Mouse (Mus musculus) heart, embryonic 12.5 days (tissue): ENCODE results near the gene AU018091. TPM values are rescaled to one million over a fixed set of nuclear protein-coding genes. Genes with fewer than 3 reads are reported as not detected.
"Not testable (repeated sequence)": the region's sequence is repeated elsewhere in the genome, so short reads cannot be mapped to it uniquely, and the experiment has no call there.

Source experiments
- ATAC-seq: fragments of 200-750 bp; cut with Nextera tagmentation; 2 replicates; pipeline ENCODE4 v1.8.0; 2017; ENCODE audit warnings: moderate TSS enrichment, moderate library complexity; ENCODE audit not compliant: insufficient number of reproducible peaks, low FRiP score
- H3K27ac ChIP-seq: fragments of 300-500 bp; sonication (generic); 2 replicates; pipeline ENCODE4 v1.5.1; 2016; ENCODE audit warnings: mild to moderate bottlenecking, moderate library complexity; ENCODE audit not compliant: poor library complexity, severe bottlenecking
- H3K27me3 ChIP-seq: fragments of 300-500 bp; sonication (generic); replicated peaks from 2 replicates; pipeline ENCODE4 v1.6.1; 2016; ENCODE audit warnings: mild to moderate bottlenecking, moderate library complexity
- H3K36me3 ChIP-seq: fragments of 300-500 bp; sonication (generic); 2 replicates; pipeline ENCODE4 v1.6.1; 2016; ENCODE audit warnings: mild to moderate bottlenecking, moderate library complexity
- H3K4me1 ChIP-seq: fragments of 300-500 bp; sonication (generic); replicated peaks from 2 replicates; pipeline ENCODE4 v1.6.1; 2016; ENCODE audit warnings: mild to moderate bottlenecking
- H3K4me2 ChIP-seq: fragments of 300-500 bp; sonication (generic); 2 replicates; pipeline ENCODE4 v1.6.1; 2016; ENCODE audit warnings: mild to moderate bottlenecking, moderate library complexity
- H3K4me3 ChIP-seq: fragments of 300-500 bp; sonication (generic); 2 replicates; pipeline ENCODE4 v1.5.1; 2016; ENCODE audit warnings: mild to moderate bottlenecking
- H3K9ac ChIP-seq: fragments of 300-500 bp; sonication (generic); 2 replicates; pipeline ENCODE4 v1.6.1; 2016; ENCODE audit warnings: mild to moderate bottlenecking, moderate library complexity
- H3K9me3 ChIP-seq: fragments of 300-500 bp; sonication (generic); replicated peaks from 2 replicates; pipeline ENCODE4 v1.6.1; 2016; ENCODE audit warnings: mild to moderate bottlenecking, moderate library complexity
- WGBS: fragments of 180-500 bp; shearing (Covaris S2); methylation state at CpG from one replicate; pipeline ENCODE4 v1.1.7; 2016; 5-methylcytosine and 5-hydroxymethylcytosine counted together
- polyA plus RNA-seq: library from polyadenylated mRNA; unstranded; fragments of >200 nt; fragmentation: Nextera tagmentation; extraction: Ambion mirVana; gene quantifications from 2 replicates; pipeline ENCODE4 v1.2.1, GENCODE M21; 2016

Gene AU018091
- polyA plus RNA-seq, 1 experiment from 2014 or later: 0.06 TPM

GRCm38 (mm10) chr7:3166270-3166669 is 2.7 kb downstream of the AU018091 start:
- H3K27ac ChIP-seq: no peak overlapping the region
- H3K4me1 ChIP-seq: no peaks in the 10 kb centered on the region
- H3K36me3 ChIP-seq: no peaks in the 10 kb centered on the region
- 86% methylated on average over 4 of the region's 4 CpGs for WGBS
- ATAC-seq: no peak
- H3K4me3 ChIP-seq: no peak overlapping the region
- H3K4me2 ChIP-seq: no peak overlapping the region
- H3K9me3 ChIP-seq: 0 out of 2 replicates have a peak, but pooled peaks cover 3% of the 10 kb centered on the region
- no peak overlapping the region for H3K9ac ChIP-seq
- no peaks in the 10 kb centered on the region for H3K27me3 ChIP-seq

GRCm38 (mm10) chr7:3164991-3165390 is 4.0 kb downstream of the AU018091 start:
- Histone ChIP-seq H3K27me3 (no peaks in the 10 kb centered on the region), H3K27ac (no peak overlapping the region), H3K9me3 (0 out of 2 replicates have a peak, but pooled peaks cover 3% of the 10 kb centered on the region), H3K4me2 (no peak overlapping the region), H3K4me3 (no peak overlapping the region), H3K9ac (no peak overlapping the region), H3K4me1 (no peaks in the 10 kb centered on the region), H3K36me3 (no peaks in the 10 kb centered on the region)
- ATAC-seq: no peak

- Histone ChIP-seq H3K27ac (no peak overlapping the region), H3K4me1 (no peaks in the 10 kb centered on the region), H3K4me3 (no peak overlapping the region), H3K4me2 (no peak overlapping the region), H3K9ac (no peak overlapping the region), H3K27me3 (no peaks in the 10 kb centered on the region), H3K36me3 (no peaks in the 10 kb centered on the region), H3K9me3 (0 out of 2 replicates have a peak, but pooled peaks cover 3% of the 10 kb centered on the region)
- 75% methylated on average over 6 of the region's 6 CpGs for WGBS
- ATAC-seq: no peak
Measured at GRCm38 (mm10) chr7:3164381-3164780, 4.6 kb downstream of the AU018091 start.

GRCm38 (mm10) chr7:3150376-3150775 is 18.6 kb downstream of the AU018091 start:
- Histone ChIP-seq H3K36me3 (no peaks in the 10 kb centered on the region), H3K9ac (no peak overlapping the region), H3K4me3 (no peak overlapping the region), H3K4me1 (no peaks in the 10 kb centered on the region), H3K4me2 (no peak overlapping the region), H3K27me3 (no peaks in the 10 kb centered on the region), H3K27ac (no peak overlapping the region), H3K9me3 (0 out of 2 replicates have a peak, but pooled peaks cover 16% of the 10 kb centered on the region)
- 63% methylated on average over 1 of the region's 1 CpGs for WGBS
- no peak for ATAC-seq

- Histone ChIP-seq H3K9ac (no peak overlapping the region), H3K9me3 (peaks cover 10% of the 10 kb centered on the region; the same call in 1 of the 2 replicates), H3K4me2 (no peak overlapping the region), H3K27ac (no peak overlapping the region), H3K27me3 (no peaks in the 10 kb centered on the region), H3K36me3 (no peaks in the 10 kb centered on the region), H3K4me3 (no peak overlapping the region), H3K4me1 (no peaks in the 10 kb centered on the region)
- ATAC-seq: no peak
Measured at GRCm38 (mm10) chr7:3146072-3146471, 22.9 kb downstream of the AU018091 start.

- Histone ChIP-seq H3K36me3 (no peaks in the 10 kb centered on the region), H3K9me3 (peaks cover 12% of the 10 kb centered on the region; the same call in 1 of the 2 replicates), H3K9ac (no peak overlapping the region), H3K4me1 (no peaks in the 10 kb centered on the region), H3K4me3 (no peak overlapping the region), H3K27ac (no peak overlapping the region), H3K27me3 (no peaks in the 10 kb centered on the region), H3K4me2 (no peak overlapping the region)
- no peak for ATAC-seq
- 14% methylated on average over 1 of the region's 1 CpGs for WGBS
Measured at GRCm38 (mm10) chr7:3143329-3143728, 25.7 kb downstream of the AU018091 start.

GRCm38 (mm10) chr7:3135606-3136005 is 33.4 kb downstream of the AU018091 start:
- Histone ChIP-seq H3K4me2 (no peak overlapping the region), H3K36me3 (no peaks in the 10 kb centered on the region), H3K9ac (no peak overlapping the region), H3K9me3 (peaks cover 14% of the 10 kb centered on the region), H3K4me1 (no peaks in the 10 kb centered on the region), H3K27me3 (no peaks in the 10 kb centered on the region), H3K27ac (no peak overlapping the region), H3K4me3 (no peak overlapping the region)
- no peak for ATAC-seq
- WGBS: 71% methylated on average over 4 of the region's 4 CpGs

GRCm38 (mm10) chr7:3134654-3135053 is 34.3 kb downstream of the AU018091 start:
- Histone ChIP-seq H3K9ac (no peak overlapping the region), H3K27ac (no peak overlapping the region), H3K4me2 (no peak overlapping the region), H3K4me3 (no peak overlapping the region), H3K36me3 (no peaks in the 10 kb centered on the region), H3K27me3 (no peaks in the 10 kb centered on the region), H3K4me1 (no peaks in the 10 kb centered on the region), H3K9me3 (peaks cover 14% of the 10 kb centered on the region)
- no peak for ATAC-seq
- 50% methylated on average over 1 of the region's 1 CpGs for WGBS

- WGBS: 47% methylated on average over 1 of the region's 1 CpGs
Measured at GRCm38 (mm10) chr7:3130342-3130741, 38.7 kb downstream of the AU018091 start.

GRCm38 (mm10) chr7:3128564-3128963 is 40.4 kb downstream of the AU018091 start:
- not testable (repeated sequence) for H3K9me3 ChIP-seq, ATAC-seq, H3K4me1 ChIP-seq, H3K27ac ChIP-seq, H3K4me3 ChIP-seq, H3K4me2 ChIP-seq, H3K36me3 ChIP-seq, H3K27me3 ChIP-seq, H3K9ac ChIP-seq

More at GRCm38 (mm10) chr7:3130342-3130741, 38.7 kb downstream of the AU018091 start:
- H3K36me3 ChIP-seq: no peaks in the 10 kb centered on the region
- H3K9ac ChIP-seq: no peak overlapping the region
- H3K9me3 ChIP-seq: peaks cover 14% of the 10 kb centered on the region
- H3K27ac ChIP-seq: no peak overlapping the region
- no peaks in the 10 kb centered on the region for H3K4me1 ChIP-seq
- no peak overlapping the region for H3K4me2 ChIP-seq
- H3K4me3 ChIP-seq: no peak overlapping the region
- no peak for ATAC-seq
- H3K27me3 ChIP-seq: no peaks in the 10 kb centered on the region

- WGBS: no CpG with 5 or more reads among the region's 6 CpGs
- not testable (repeated sequence) for H3K4me3 ChIP-seq, H3K4me2 ChIP-seq, H3K9me3 ChIP-seq, H3K27ac ChIP-seq, H3K9ac ChIP-seq, H3K27me3 ChIP-seq, H3K36me3 ChIP-seq, H3K4me1 ChIP-seq
- peak; percentile 45; the same call in 1 of the 2 replicates for ATAC-seq
Measured at GRCm38 (mm10) chr7:3111193-3111592, 57.8 kb downstream of the AU018091 start.

GRCm38 (mm10) chr7:3106516-3107077 is 62.4 kb downstream of the AU018091 start:
- not testable (repeated sequence) for H3K4me1 ChIP-seq, H3K36me3 ChIP-seq, H3K27ac ChIP-seq, H3K4me3 ChIP-seq, H3K4me2 ChIP-seq, H3K9me3 ChIP-seq, ATAC-seq, H3K9ac ChIP-seq, H3K27me3 ChIP-seq
- whole genome bisulfite sequencing: 66% methylated on average over 13 of the region's 13 CpGs
